Mouse (Mus musculus): Measurements from ENCODE around the gene Nek1. TPM values are rescaled to one million over a fixed set of nuclear protein-coding genes. Genes with fewer than 3 reads are reported as not detected.
A peak's percentile ranks its signal among the peaks of the same experiment; 100 is the strongest.

The Nek1 gene
- total and polyA plus RNA-seq, 2 experiments = 2.0 to 7.7 TPM

DNA sequence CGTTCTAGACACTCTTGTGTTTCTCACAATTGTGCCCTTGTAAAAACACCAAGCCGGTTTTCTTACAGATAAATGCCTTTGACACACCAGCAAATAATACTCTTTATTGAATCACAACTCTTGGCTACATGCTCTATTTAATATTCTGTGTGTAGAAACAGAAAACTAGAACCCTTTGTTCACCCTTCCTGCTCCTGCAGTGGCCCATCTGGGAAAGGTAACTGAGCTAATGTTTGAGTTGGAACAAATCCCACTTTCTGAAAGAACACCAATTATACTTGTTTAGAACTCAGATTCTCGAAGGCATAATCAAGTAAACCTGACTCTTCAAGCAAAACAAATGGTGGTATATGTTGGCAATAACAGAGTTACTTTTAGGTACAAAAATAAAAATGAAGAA, 27.3 kb upstream of the Nek1 start:
- H3K27ac ChIP-seq (replicated peaks; ENCODE audit: insufficient read depth, low read depth, low read length) = no peak overlapping the region
- no peaks in the 10 kb centered on the region for H3K27me3 ChIP-seq (ENCODE audit: control insufficient read depth, insufficient read depth, low read length)
- DNase-seq (ENCODE audit: extremely low read depth, low read depth, low spot score) = peak; percentile 72
- no peaks in the 10 kb centered on the region for H3K36me3 ChIP-seq (ENCODE audit: control insufficient read depth, insufficient read depth, low read length)
- peaks cover 15% of the 10 kb centered on the region; the same call in 1 of the 2 replicates for H3K79me2 ChIP-seq (ENCODE audit: control insufficient read depth, insufficient read depth, low read length)
- H3K4me3 ChIP-seq (ENCODE audit: insufficient read depth, low read depth, low read length) = no peak overlapping the region
- TF ChIP-seq CTCF (IDR thresholded peaks at IDR 0.05; ENCODE audit: low read depth, low read length) (no peak), POLR2A (IDR thresholded peaks at IDR 0.05; ENCODE audit: extremely low read depth, insufficient read depth, low read length) (no peak)
- peaks cover 8% of the 10 kb centered on the region for H3K4me1 ChIP-seq (ENCODE audit: control insufficient read depth, insufficient read depth, low read length)
- H3K9ac ChIP-seq (ENCODE audit: low read depth, low read length) = no peak overlapping the region
- WGBS = 20% methylated on average over 3 of the region's 3 CpGs

DNA sequence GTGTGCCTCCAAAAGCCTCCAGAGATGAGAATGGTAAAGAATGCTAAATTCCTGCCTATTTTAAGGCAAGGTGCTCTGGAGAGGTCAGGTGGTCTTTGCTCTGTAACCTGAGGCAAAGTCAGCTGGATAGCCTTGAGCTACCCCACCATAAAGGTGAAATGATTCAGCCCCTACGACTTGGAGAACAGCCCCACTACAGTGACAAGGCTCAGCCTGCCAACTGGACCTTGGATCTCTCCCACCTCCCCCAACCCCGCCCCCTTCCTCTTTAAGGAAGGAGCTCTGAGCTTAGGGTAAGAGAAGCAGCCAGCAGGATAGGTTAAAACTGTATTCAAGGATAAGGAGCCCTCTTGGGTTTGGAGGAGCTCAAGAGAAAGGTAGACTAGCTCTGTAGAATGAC, 23.9 kb upstream of the Nek1 start:
- WGBS = 47% methylated on average over 2 of the region's 2 CpGs
- Histone ChIP-seq H3K36me3 (ENCODE audit: control insufficient read depth, insufficient read depth, low read length) (no peaks in the 10 kb centered on the region), H3K9ac (ENCODE audit: low read depth, low read length) (no peak overlapping the region), H3K4me3 (ENCODE audit: insufficient read depth, low read depth, low read length) (no peak overlapping the region), H3K4me1 (ENCODE audit: control insufficient read depth, insufficient read depth, low read length) (peaks cover 12% of the 10 kb centered on the region), H3K27me3 (ENCODE audit: control insufficient read depth, insufficient read depth, low read length) (no peaks in the 10 kb centered on the region), H3K79me2 (ENCODE audit: control insufficient read depth, insufficient read depth, low read length) (peaks cover 7% of the 10 kb centered on the region; the same call in 1 of the 2 replicates), H3K27ac (replicated peaks; ENCODE audit: insufficient read depth, low read depth, low read length) (no peak overlapping the region)
- TF ChIP-seq CTCF (IDR thresholded peaks at IDR 0.05; ENCODE audit: low read depth, low read length) (no peak), POLR2A (IDR thresholded peaks at IDR 0.05; ENCODE audit: extremely low read depth, insufficient read depth, low read length) (no peak)
- no peak for DNase-seq (ENCODE audit: extremely low read depth, low read depth, low spot score)

DNA sequence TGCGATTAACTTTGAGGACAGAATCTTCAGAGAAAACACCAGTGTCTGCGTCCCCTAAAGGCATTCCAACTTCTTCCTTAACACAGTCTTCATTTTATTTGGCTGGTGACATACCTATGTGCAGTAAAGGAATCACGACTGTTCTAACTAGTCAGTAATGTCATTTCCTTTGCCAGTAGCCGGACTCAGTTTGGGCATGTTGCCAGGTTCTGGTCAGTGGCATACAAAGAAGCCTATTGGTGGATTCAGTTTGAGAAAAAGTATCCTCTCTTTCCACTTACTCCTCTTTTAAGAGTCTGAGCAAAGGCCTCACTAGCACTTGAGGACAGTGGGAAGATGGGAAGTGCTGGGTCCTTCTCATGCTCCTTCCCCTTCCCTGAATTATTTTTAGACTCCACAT, 21.2 kb upstream of the Nek1 start:
- Histone ChIP-seq H3K27ac (replicated peaks; ENCODE audit: insufficient read depth, low read depth, low read length) (no peak overlapping the region), H3K36me3 (ENCODE audit: control insufficient read depth, insufficient read depth, low read length) (no peaks in the 10 kb centered on the region), H3K4me3 (ENCODE audit: insufficient read depth, low read depth, low read length) (no peak overlapping the region), H3K4me1 (ENCODE audit: control insufficient read depth, insufficient read depth, low read length) (peaks cover 6% of the 10 kb centered on the region), H3K79me2 (ENCODE audit: control insufficient read depth, insufficient read depth, low read length) (peaks cover 6% of the 10 kb centered on the region; the same call in 1 of the 2 replicates), H3K9ac (ENCODE audit: low read depth, low read length) (no peak overlapping the region), H3K27me3 (ENCODE audit: control insufficient read depth, insufficient read depth, low read length) (no peaks in the 10 kb centered on the region)
- WGBS = 45% methylated on average over 4 of the region's 4 CpGs
- TF ChIP-seq CTCF (IDR thresholded peaks at IDR 0.05; ENCODE audit: low read depth, low read length) (no peak), POLR2A (IDR thresholded peaks at IDR 0.05; ENCODE audit: extremely low read depth, insufficient read depth, low read length) (no peak)
- no peak for DNase-seq (ENCODE audit: extremely low read depth, low read depth, low spot score)

DNA sequence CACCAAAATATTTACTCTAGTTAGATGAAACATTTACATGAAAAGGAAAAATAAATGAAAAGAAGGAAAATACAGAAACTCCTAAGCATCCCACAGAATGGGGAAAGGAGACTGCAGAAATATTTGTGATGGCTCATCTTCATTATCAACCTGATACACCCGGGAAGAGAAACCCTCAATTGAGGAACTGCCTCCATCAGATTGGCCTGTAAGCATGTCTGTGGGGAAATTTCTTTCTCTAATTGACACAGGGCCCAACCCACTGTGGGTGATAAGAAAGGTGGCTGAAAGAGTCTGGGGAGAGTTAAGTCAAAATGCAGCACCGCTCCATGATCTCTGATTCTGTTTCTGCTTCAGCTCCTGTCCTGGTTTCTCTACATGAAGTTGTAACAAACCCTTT, 19.5 kb upstream of the Nek1 start:
- Histone ChIP-seq H3K27me3 (ENCODE audit: control insufficient read depth, insufficient read depth, low read length) (no peaks in the 10 kb centered on the region), H3K4me3 (ENCODE audit: insufficient read depth, low read depth, low read length) (no peak overlapping the region), H3K4me1 (ENCODE audit: control insufficient read depth, insufficient read depth, low read length) (peaks cover 6% of the 10 kb centered on the region), H3K79me2 (ENCODE audit: control insufficient read depth, insufficient read depth, low read length) (peaks cover 11% of the 10 kb centered on the region; the same call in 1 of the 2 replicates), H3K36me3 (ENCODE audit: control insufficient read depth, insufficient read depth, low read length) (no peaks in the 10 kb centered on the region), H3K9ac (ENCODE audit: low read depth, low read length) (no peak overlapping the region), H3K27ac (replicated peaks; ENCODE audit: insufficient read depth, low read depth, low read length) (no peak overlapping the region)
- no peak for DNase-seq (ENCODE audit: extremely low read depth, low read depth, low spot score)
- TF ChIP-seq POLR2A (IDR thresholded peaks at IDR 0.05; ENCODE audit: extremely low read depth, insufficient read depth, low read length) = no peak
- TF ChIP-seq CTCF (IDR thresholded peaks at IDR 0.05; ENCODE audit: low read depth, low read length) = no peak
- 75% methylated on average over 2 of the region's 2 CpGs for WGBS

DNA sequence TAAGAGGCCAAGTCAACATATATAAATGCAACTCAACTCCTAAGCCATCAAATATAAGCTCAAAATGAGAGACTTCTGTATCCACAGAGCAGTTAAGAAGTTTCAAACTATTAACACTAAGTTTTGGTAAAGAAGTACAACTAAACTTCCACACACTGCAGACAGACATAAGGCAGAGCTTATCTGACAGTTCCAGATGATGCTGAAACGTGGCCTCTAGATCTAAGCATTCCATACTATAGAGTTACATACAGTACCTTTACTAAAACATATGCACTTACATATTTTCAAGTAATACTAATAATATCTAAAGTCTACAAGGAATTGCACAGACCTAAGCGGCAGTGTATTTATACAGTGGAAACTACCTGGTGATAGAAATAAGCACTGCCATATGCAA, 18.2 kb upstream of the Nek1 start:
- WGBS = 88% methylated on average over 2 of the region's 2 CpGs
- Histone ChIP-seq H3K79me2 (ENCODE audit: control insufficient read depth, insufficient read depth, low read length) (peaks cover 8% of the 10 kb centered on the region; the same call in 1 of the 2 replicates), H3K4me1 (ENCODE audit: control insufficient read depth, insufficient read depth, low read length) (peaks cover 9% of the 10 kb centered on the region; the same call in 1 of the 2 replicates), H3K27ac (replicated peaks; ENCODE audit: insufficient read depth, low read depth, low read length) (no peak overlapping the region), H3K27me3 (ENCODE audit: control insufficient read depth, insufficient read depth, low read length) (no peaks in the 10 kb centered on the region), H3K9ac (ENCODE audit: low read depth, low read length) (no peak overlapping the region), H3K36me3 (ENCODE audit: control insufficient read depth, insufficient read depth, low read length) (no peaks in the 10 kb centered on the region), H3K4me3 (ENCODE audit: insufficient read depth, low read depth, low read length) (no peak overlapping the region)
- TF ChIP-seq POLR2A (IDR thresholded peaks at IDR 0.05; ENCODE audit: extremely low read depth, insufficient read depth, low read length) = no peak
- TF ChIP-seq CTCF (IDR thresholded peaks at IDR 0.05; ENCODE audit: low read depth, low read length) = no peak
- DNase-seq (ENCODE audit: extremely low read depth, low read depth, low spot score) = no peak

DNA sequence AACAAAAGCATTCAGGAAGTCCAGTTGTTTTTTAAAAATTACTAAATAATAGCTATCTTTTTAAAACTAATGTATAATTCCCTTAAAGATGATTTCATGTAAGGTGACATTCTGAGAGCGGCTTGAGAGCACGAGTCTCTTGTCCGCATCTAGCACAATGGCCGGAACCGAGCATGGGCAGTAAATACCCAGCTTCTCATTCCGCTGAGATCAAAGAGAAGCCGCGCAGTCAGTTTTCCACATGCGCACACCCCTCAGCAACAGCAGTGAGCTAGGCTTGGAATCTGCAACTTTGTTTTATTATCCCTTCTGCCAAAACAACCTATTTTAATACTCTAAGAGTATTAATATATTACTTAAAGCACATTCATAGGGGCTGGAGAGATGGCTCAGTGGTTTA, 16.2 kb upstream of the Nek1 start:
- Histone ChIP-seq H3K9ac (ENCODE audit: low read depth, low read length) (no peak overlapping the region), H3K36me3 (ENCODE audit: control insufficient read depth, insufficient read depth, low read length) (no peaks in the 10 kb centered on the region), H3K27ac (replicated peaks; ENCODE audit: insufficient read depth, low read depth, low read length) (no peak overlapping the region), H3K79me2 (ENCODE audit: control insufficient read depth, insufficient read depth, low read length) (peaks cover 11% of the 10 kb centered on the region; the same call in 1 of the 2 replicates), H3K4me1 (ENCODE audit: control insufficient read depth, insufficient read depth, low read length) (peaks cover 11% of the 10 kb centered on the region; the same call in 1 of the 2 replicates), H3K4me3 (ENCODE audit: insufficient read depth, low read depth, low read length) (no peak overlapping the region), H3K27me3 (ENCODE audit: control insufficient read depth, insufficient read depth, low read length) (no peaks in the 10 kb centered on the region)
- TF ChIP-seq CTCF (IDR thresholded peaks at IDR 0.05; ENCODE audit: low read depth, low read length) (no peak), POLR2A (IDR thresholded peaks at IDR 0.05; ENCODE audit: extremely low read depth, insufficient read depth, low read length) (no peak)
- DNase-seq (ENCODE audit: extremely low read depth, low read depth, low spot score) = no peak
- 89% methylated on average over 9 of the region's 9 CpGs for WGBS
